Mouse (Mus musculus) gastrocnemius, adult 2 months (tissue): Measurements from ENCODE around the gene Lrp6. TPM values are rescaled to one million over a fixed set of nuclear protein-coding genes. Genes with fewer than 3 reads are reported as not detected.

Experiments
- DNase-seq: peaks from one replicate; pipeline ENCODE4 v3.0.0; 2022
- H3K27ac ChIP-seq: fragments of 200-600 bp; 2 replicates; pipeline ENCODE4 v1.8.1; 2022; ENCODE audit warnings: mild to moderate bottlenecking
- H3K4me3 ChIP-seq: fragments of 200-600 bp; 2 replicates; pipeline ENCODE4 v1.8.1; 2022; ENCODE audit warnings: mild to moderate bottlenecking, moderate library complexity
- CTCF ChIP-seq: fragments of 200-600 bp; IDR thresholded peaks from 2 replicates; pipeline ENCODE4 v1.8.1; 2022; ENCODE audit warnings: antibody characterized with exemption, mild to moderate bottlenecking, moderate library complexity
- intact Hi-C: fragments of 180-260 bp; cut with DNase I; formaldehyde crosslinking; loops from one replicate; pipeline ENCODE4 v1.15.1; 2025
- total RNA-seq, 2 experiments: library from RNA; stranded (reverse); gene quantifications; 2 replicates each; pipeline ENCODE4 v1.2.3; 2021

Gene Lrp6
- total RNA-seq, 2 experiments from 2014 or later: 45.0 to 46.7 TPM

GRCm38 (mm10) chr6:134500381-134501162 is 66.2 kb downstream of the Lrp6 start:
- intact Hi-C loops: no loop called here
- no peak for TF ChIP-seq CTCF

GRCm38 (mm10) chr6:134499089-134499488 is 67.7 kb downstream of the Lrp6 start:
- no peak for DNase-seq
- Histone ChIP-seq H3K27ac (no peak overlapping the region), H3K4me3 (no peak overlapping the region)
- intact Hi-C loops: no loop called here
- no peak for TF ChIP-seq CTCF

More at GRCm38 (mm10) chr6:134500381-134501162, 66.2 kb downstream of the Lrp6 start:
- no peak for DNase-seq
- Histone ChIP-seq H3K27ac (no peak overlapping the region), H3K4me3 (no peak overlapping the region)

- Histone ChIP-seq H3K4me3 (no peak overlapping the region), H3K27ac (no peak overlapping the region)
- TF ChIP-seq CTCF: no peak
- DNase-seq: no peak
- intact Hi-C loops: no loop called here
Observed at GRCm38 (mm10) chr6:134498518-134498917, 68.2 kb downstream of the Lrp6 start.

GRCm38 (mm10) chr6:134494828-134495698 is 71.7 kb downstream of the Lrp6 start:
- intact Hi-C loops: no loop called here
- Histone ChIP-seq H3K4me3 (no peak overlapping the region), H3K27ac (no peak overlapping the region)
- no peak for DNase-seq
- TF ChIP-seq CTCF: no peak

- Histone ChIP-seq H3K27ac (peak overlapping the region; percentile 52), H3K4me3 (no peak overlapping the region)
- DNase-seq: peak; percentile 18
- intact Hi-C loops: loop anchor here (5.0 kb wide), 1 partner anchor 78 kb away; the partner anchor contains the start of gene Lrp6
- TF ChIP-seq CTCF: peak; percentile 43
Observed at GRCm38 (mm10) chr6:134489637-134490036, 77.1 kb downstream of the Lrp6 start.

- Histone ChIP-seq H3K4me3 (no peak overlapping the region), H3K27ac (no peak overlapping the region)
- no peak for DNase-seq
- intact Hi-C loops: loop anchor here (5.0 kb wide), 1 partner anchor 78 kb away; the partner anchor contains the start of gene Lrp6
- TF ChIP-seq CTCF: no peak
Observed at GRCm38 (mm10) chr6:134489130-134489529, 77.6 kb downstream of the Lrp6 start.

- DNase-seq: no peak
- no peak for TF ChIP-seq CTCF
- intact Hi-C loops: loop anchor here (5.0 kb wide), 1 partner anchor 81 kb away; the partner anchor contains the start of gene Lrp6
- Histone ChIP-seq H3K4me3 (no peak overlapping the region), H3K27ac (no peak overlapping the region)
Observed at GRCm38 (mm10) chr6:134486318-134486717, 80.4 kb downstream of the Lrp6 start.

GRCm38 (mm10) chr6:134479481-134479880 is 87.3 kb downstream of the Lrp6 start:
- H3K27ac ChIP-seq: no peak overlapping the region
- DNase-seq: peak; percentile 63
- no peak overlapping the region for H3K4me3 ChIP-seq
- intact Hi-C loops: no loop called here
- no peak for TF ChIP-seq CTCF

GRCm38 (mm10) chr6:134473143-134473561 is 93.6 kb downstream of the Lrp6 start:
- intact Hi-C loops: no loop called here
- no peak for TF ChIP-seq CTCF
- peak; percentile 60 for DNase-seq
- no peak overlapping the region for H3K4me3 ChIP-seq
- peak overlapping the region; percentile 53 for H3K27ac ChIP-seq

- intact Hi-C loops: no loop called here
- no peak for TF ChIP-seq CTCF
- peak; percentile 58 for DNase-seq
- no peak overlapping the region for H3K27ac ChIP-seq
- no peak overlapping the region for H3K4me3 ChIP-seq
Observed at GRCm38 (mm10) chr6:134470857-134471256, 95.9 kb downstream of the Lrp6 start.

- Histone ChIP-seq H3K27ac (no peak overlapping the region), H3K4me3 (no peak overlapping the region)
- TF ChIP-seq CTCF: peak; percentile 53
- intact Hi-C loops: loop anchor here (5.0 kb wide), 2 partner anchors 42 to 138 kb away; no protein-coding TSS in a partner anchor
- no peak for DNase-seq
Observed at GRCm38 (mm10) chr6:134469297-134469696, 97.5 kb downstream of the Lrp6 start.

GRCm38 (mm10) chr6:134466671-134467229 is 100.0 kb downstream of the Lrp6 start:
- Histone ChIP-seq H3K27ac (no peak overlapping the region), H3K4me3 (no peak overlapping the region)
- intact Hi-C loops: loop anchor here (5.0 kb wide), 2 partner anchors 39 to 141 kb away; no protein-coding TSS in a partner anchor
- no peak for DNase-seq
- TF ChIP-seq CTCF: no peak
